Mouse (Mus musculus) embryonic facial prominence, embryonic 14.5 days (tissue): Measurements from ENCODE around the gene Golph3. TPM values are rescaled to one million over a fixed set of nuclear protein-coding genes. Genes with fewer than 3 reads are reported as not detected.

ENCODE experiments used
- ATAC-seq: fragments of 200-750 bp; cut with Nextera tagmentation; 2 replicates; pipeline ENCODE4 v1.8.0; 2017; ENCODE audit warnings: low read depth, moderate number of reproducible peaks, moderate TSS enrichment
- DNase-seq: peaks from one replicate; pipeline ENCODE4 v3.0.0-alpha.2; 2015; ENCODE audit warnings: low spot score
- H3K27ac ChIP-seq: fragments of 300-500 bp; sonication (generic); replicated peaks from 2 replicates; pipeline ENCODE4 v1.5.1; 2014; ENCODE audit warnings: low read depth, mild to moderate bottlenecking, low read length, moderate library complexity
- H3K27me3 ChIP-seq: fragments of 300-500 bp; sonication (generic); replicated peaks from 2 replicates; pipeline ENCODE4 v1.6.1; 2014; ENCODE audit warnings: low read length; ENCODE audit not compliant: control insufficient read depth, insufficient read depth
- H3K36me3 ChIP-seq: fragments of 300-500 bp; sonication (generic); 2 replicates; pipeline ENCODE4 v1.6.1; 2014; ENCODE audit warnings: low read length, mixed read lengths; ENCODE audit not compliant: control insufficient read depth, insufficient read depth
- H3K4me1 ChIP-seq: fragments of 300-500 bp; sonication (generic); 2 replicates; pipeline ENCODE4 v1.6.1; 2014; ENCODE audit warnings: antibody characterized with exemption, low read length; ENCODE audit not compliant: control insufficient read depth, insufficient read depth
- H3K4me2 ChIP-seq: fragments of 300-500 bp; sonication (generic); 2 replicates; pipeline ENCODE4 v1.6.1; 2014; ENCODE audit warnings: low read depth, mild to moderate bottlenecking, low read length, moderate library complexity, mixed read lengths
- H3K4me3 ChIP-seq: fragments of 300-500 bp; sonication (generic); 2 replicates; pipeline ENCODE4 v1.5.1; 2014; ENCODE audit warnings: low read depth, mild to moderate bottlenecking, low read length
- H3K9ac ChIP-seq: fragments of 300-500 bp; sonication (generic); 2 replicates; pipeline ENCODE4 v1.6.1; 2014; ENCODE audit warnings: low read depth, mild to moderate bottlenecking, low read length, moderate library complexity, mixed read lengths
- H3K9me3 ChIP-seq: fragments of 300-500 bp; sonication (generic); 2 replicates; pipeline ENCODE4 v1.6.1; 2016; ENCODE audit warnings: low read length; ENCODE audit not compliant: control insufficient read depth
- WGBS: fragments of 180-500 bp; shearing (Covaris S2); extraction: QIAGEN DNeasy Blood & Tissue Kit; methylation state at CpG from one replicate; pipeline ENCODE4 v1.1.7; 2014; 5-methylcytosine and 5-hydroxymethylcytosine counted together
- polyA plus RNA-seq: library from polyadenylated mRNA; unstranded; fragments of >200 nt; fragmentation: Nextera tagmentation; extraction: Ambion mirVana; gene quantifications from 2 replicates; pipeline ENCODE4 v1.2.1, GENCODE M21; 2014

Gene Golph3
- polyA plus RNA-seq, 1 experiment from 2014 or later, result 118 TPM

DNA sequence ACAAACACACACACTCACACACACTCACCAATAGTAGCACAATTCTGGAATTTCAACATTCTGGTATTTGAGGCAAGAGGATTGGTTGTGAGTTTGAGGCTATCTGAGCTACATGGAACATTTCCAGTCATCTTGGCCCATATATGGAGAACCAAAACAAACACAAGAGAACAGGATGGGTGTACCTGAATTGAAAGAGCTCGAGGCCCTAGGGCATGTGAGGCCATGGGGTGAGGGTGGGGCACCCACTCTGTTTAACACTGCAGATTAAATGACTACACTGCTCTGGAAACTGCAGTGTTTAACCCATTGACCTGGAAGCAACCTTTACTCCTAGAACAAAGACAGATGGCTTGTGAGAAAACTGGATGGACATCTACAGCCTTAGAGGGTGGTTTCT, 8.0 kb upstream of the Golph3 start:
- ATAC-seq (no peak), DNase-seq (no peak)
- Histone ChIP-seq H3K27ac (no peak overlapping the region), H3K4me1 (no peaks in the 10 kb centered on the region), H3K36me3 (no peaks in the 10 kb centered on the region), H3K9ac (no peak overlapping the region), H3K27me3 (no peaks in the 10 kb centered on the region), H3K4me2 (no peak overlapping the region), H3K4me3 (no peak overlapping the region), H3K9me3 (no peaks in the 10 kb centered on the region)
- whole genome bisulfite sequencing, result 14% methylated on average over 1 of the region's 1 CpGs

DNA sequence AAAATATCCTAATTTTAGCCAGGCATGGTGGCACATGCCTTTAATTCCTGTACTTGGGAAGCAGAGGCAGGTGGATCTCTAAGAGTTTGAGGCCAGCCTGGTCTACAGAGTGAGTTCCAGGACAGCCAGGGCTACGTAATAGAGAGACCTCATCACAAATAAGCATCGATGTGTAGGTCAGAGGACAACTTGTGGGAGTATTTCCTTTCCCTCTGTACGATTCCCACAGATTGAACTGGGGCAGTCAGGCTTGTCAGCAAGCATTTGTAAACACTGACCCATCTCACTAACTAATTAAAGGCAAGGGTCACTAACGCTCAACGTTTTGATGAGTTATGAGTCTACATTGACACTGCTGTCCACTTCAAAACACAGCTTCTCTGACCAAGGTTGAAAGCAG, 6.7 kb upstream of the Golph3 start:
- no peaks in the 10 kb centered on the region for H3K36me3 ChIP-seq
- no peak overlapping the region for H3K27ac ChIP-seq
- H3K27me3 ChIP-seq, result no peaks in the 10 kb centered on the region
- 81% methylated on average over 5 of the region's 5 CpGs for WGBS
- no peak overlapping the region for H3K4me3 ChIP-seq
- no peaks in the 10 kb centered on the region for H3K4me1 ChIP-seq
- DNase-seq (no peak), ATAC-seq (no peak)
- H3K9ac ChIP-seq, result no peak overlapping the region
- H3K4me2 ChIP-seq, result no peak overlapping the region
- H3K9me3 ChIP-seq, result no peaks in the 10 kb centered on the region

DNA sequence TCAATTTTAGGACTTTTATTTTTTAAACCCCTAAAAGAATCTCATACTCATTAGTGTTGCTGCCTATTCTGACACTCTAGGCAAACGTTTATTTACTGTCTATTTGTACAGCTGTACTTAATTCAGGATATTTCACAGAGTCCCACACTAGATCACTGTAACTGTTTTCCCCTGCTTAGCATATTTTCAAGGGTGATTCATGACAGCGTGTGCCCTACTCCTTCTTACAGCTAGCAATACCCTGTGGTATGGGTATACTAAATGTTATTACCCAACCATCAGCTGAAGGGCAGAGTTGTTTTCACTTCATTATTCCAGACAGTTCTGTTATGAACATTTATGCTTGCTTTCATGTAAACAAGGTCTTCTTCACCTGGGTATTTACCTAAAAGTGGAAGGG, 5.3 kb upstream of the Golph3 start:
- no peak for ATAC-seq
- 45% methylated on average over 2 of the region's 2 CpGs for WGBS
- no peak overlapping the region for H3K27ac ChIP-seq

DNA sequence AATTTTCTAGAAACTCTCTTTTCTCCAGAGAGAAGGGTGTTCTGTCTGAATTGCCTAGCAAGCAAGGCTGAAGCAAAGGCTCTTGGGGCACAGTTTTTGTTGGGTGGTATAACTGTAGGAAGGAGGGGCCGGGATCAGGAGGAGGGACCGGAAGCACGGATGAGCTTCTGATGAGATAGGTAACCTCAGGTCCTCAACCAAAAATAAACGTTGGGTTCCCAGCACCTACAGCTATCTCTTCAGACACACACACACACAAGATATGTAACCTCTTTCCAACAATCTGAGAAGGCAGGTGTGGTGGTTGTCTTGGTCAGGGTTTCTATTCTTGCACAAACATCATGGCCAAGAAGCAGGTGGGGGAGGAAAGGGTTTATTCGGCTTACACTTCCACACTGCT, 4.0 kb upstream of the Golph3 start:
- Histone ChIP-seq H3K4me3 (no peak overlapping the region), H3K27ac (no peak overlapping the region), H3K4me2 (no peak overlapping the region), H3K9ac (no peak overlapping the region), H3K9me3 (no peaks in the 10 kb centered on the region), H3K36me3 (no peaks in the 10 kb centered on the region), H3K27me3 (0 out of 2 replicates have a peak, but pooled peaks cover 3% of the 10 kb centered on the region), H3K4me1 (peaks cover 5% of the 10 kb centered on the region; the same call in 1 of the 2 replicates)
- 88% methylated on average over 5 of the region's 5 CpGs for WGBS
- no peak for DNase-seq
- ATAC-seq, result no peak

More for the DNA sequence above, 5.3 kb upstream of the Golph3 start:
- Histone ChIP-seq H3K36me3 (no peaks in the 10 kb centered on the region), H3K4me1 (peaks cover 5% of the 10 kb centered on the region; the same call in 1 of the 2 replicates), H3K9me3 (no peaks in the 10 kb centered on the region), H3K27me3 (0 out of 2 replicates have a peak, but pooled peaks cover 3% of the 10 kb centered on the region), H3K4me3 (no peak overlapping the region), H3K4me2 (no peak overlapping the region), H3K9ac (no peak overlapping the region)
- DNase-seq, result no peak

DNA sequence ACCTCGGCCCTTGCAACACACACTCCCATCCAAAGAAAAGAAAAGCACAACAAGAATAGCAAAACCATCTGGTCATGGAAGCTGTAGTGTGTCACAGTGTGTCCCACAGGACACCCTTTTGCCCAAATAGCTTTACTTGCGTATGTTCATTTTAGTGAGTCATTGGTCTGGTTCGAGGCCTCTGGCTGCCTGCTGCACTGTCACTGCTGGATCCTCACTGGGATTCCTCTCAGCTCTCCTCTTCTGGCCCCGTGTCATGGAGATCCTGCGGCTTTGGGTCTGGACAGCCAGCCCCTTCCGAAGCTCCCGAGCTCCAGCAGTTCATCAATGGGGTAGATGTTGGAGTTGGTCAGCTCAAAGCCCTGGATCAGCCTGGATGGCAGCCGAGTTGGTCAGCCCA, 2.8 kb upstream of the Golph3 start:
- Histone ChIP-seq H3K4me1 (peaks cover 10% of the 10 kb centered on the region), H3K27me3 (0 out of 2 replicates have a peak, but pooled peaks cover 3% of the 10 kb centered on the region), H3K9me3 (no peaks in the 10 kb centered on the region), H3K9ac (no peak overlapping the region), H3K36me3 (no peaks in the 10 kb centered on the region), H3K4me2 (no peak overlapping the region), H3K27ac (no peak overlapping the region), H3K4me3 (no peak overlapping the region)
- DNase-seq (no peak), ATAC-seq (no peak)
- 76% methylated on average over 8 of the region's 8 CpGs for WGBS

DNA sequence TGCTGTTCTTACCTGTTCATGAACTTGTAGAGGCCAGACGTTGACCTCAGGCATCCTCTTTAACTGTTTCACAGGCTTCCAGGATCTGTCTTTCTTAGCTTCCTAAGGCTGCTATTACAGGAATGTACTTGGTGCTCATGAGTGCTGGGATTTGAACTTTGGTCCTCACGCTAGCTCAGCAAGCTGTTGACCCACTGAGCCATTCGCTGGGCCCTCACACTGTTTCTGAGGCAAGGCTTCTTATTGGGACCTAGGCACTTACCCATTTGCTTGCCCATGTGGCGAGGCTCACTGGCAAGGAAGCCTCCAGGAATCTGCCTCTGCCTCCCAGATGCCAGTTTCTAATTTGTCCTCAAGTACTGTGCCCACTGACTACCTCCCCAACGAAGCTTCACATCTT, 1.4 kb upstream of the Golph3 start:
- no peak overlapping the region for H3K4me2 ChIP-seq
- no peaks in the 10 kb centered on the region for H3K9me3 ChIP-seq
- ATAC-seq, result no peak
- 0 out of 2 replicates have a peak, but pooled peaks cover 3% of the 10 kb centered on the region for H3K27me3 ChIP-seq
- no peak overlapping the region for H3K27ac ChIP-seq
- H3K4me3 ChIP-seq, result peak overlapping the region; percentile 100
- no peak for DNase-seq
- no peak overlapping the region; the same call in 1 of the 2 replicates for H3K9ac ChIP-seq
- peaks cover 19% of the 10 kb centered on the region for H3K4me1 ChIP-seq
- 48% methylated on average over 5 of the region's 5 CpGs for WGBS
- H3K36me3 ChIP-seq, result no peaks in the 10 kb centered on the region

DNA sequence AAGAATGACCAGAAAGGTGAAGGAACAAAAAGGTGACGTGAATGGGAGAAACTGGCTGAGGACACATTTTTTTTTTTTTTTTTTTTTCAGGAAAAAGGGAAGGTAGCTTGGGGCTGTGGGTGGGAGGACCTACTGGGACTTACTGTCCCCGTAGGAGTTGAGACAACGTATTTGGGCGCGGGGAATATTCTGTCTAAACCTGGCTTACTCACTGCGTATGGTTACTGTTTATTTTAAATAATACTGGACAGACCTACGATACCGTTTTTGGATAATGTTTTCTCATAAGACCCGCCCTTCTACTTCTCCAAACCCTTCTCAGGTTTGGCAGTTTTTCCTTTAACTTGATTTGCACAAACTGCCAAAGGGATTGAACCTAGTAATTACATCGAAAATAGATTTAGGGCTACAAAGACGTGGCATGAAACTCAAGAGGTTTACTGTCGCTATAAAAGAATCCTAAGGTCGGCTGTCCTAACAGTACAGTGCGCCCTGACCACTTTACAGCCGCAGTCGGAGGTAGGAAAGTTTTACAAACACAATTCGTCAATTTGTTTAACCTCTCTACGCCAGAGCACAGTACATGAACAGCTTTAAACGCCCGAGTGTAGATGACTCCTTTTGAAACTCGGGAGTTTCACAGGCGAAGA, 684 bp upstream of the Golph3 start:
- ATAC-seq, result no peak
- Histone ChIP-seq H3K9ac (peak overlapping the region; percentile 99), H3K36me3 (0 out of 2 replicates have a peak, but pooled peaks cover 2% of the 10 kb centered on the region), H3K27me3 (0 out of 2 replicates have a peak, but pooled peaks cover 3% of the 10 kb centered on the region), H3K4me2 (peak overlapping the region; percentile 82), H3K4me1 (peaks cover 19% of the 10 kb centered on the region), H3K27ac (peak overlapping the region; percentile 95), H3K9me3 (no peaks in the 10 kb centered on the region), H3K4me3 (peak overlapping the region; percentile 100)
- DNase-seq, result peak; percentile 49
- WGBS, result 3% methylated on average over 22 of the region's 22 CpGs

DNA sequence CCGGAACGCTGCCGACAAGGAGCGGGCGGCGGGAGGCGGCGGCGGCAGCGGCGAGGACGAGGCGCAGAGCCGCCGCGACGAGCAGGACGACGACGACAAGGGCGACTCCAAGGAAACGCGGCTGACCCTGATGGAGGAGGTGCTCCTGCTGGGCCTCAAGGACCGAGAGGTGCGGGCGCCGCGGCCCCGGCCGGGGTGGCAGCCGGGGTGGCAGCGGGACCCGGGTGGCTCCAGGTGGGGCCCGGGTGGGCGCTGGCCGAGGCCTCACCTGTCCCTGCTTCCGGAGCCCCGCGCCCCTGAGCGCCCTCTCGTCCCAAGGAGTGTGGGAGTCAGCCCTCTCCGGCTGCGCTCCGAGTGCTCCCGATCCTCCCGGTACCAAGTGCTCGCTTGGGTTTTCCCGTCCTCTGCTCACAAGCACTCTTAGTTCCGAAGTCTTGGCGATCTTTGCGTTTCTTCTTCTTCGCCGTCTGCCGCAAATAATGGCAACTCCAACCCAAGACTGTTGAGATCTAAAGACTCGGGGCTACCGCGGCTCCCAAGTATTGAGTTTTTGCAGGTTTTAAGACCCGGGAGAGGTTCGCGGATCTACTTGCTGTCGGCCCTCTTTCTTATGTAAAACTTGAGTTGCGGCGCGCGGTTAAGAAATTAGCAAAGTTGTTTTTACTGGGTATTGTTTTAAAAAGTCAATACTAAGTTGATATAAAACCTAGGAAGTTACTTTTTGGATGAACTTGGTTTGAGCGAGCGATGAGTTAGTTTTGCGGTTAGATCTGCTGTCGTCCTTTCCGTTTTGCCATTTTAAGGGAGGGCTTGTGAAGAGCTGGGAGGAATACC, 755 bp downstream of the Golph3 start, which contains the start of gene 1810049J17Rik:
Gene 1810049J17Rik, minus strand, starts transcription at position 112 of the 834 bp plus-strand sequence.
- Histone ChIP-seq H3K27me3 (0 out of 2 replicates have a peak, but pooled peaks cover 3% of the 10 kb centered on the region), H3K4me1 (peaks cover 27% of the 10 kb centered on the region), H3K36me3 (0 out of 2 replicates have a peak, but pooled peaks cover 8% of the 10 kb centered on the region), H3K4me2 (peak within 1 kb of the TSS; percentile 82), H3K27ac (peak within 1 kb of the TSS; percentile 95), H3K4me3 (peak within 1 kb of the TSS; percentile 100), H3K9me3 (no peaks in the 10 kb centered on the region), H3K9ac (peak within 1 kb of the TSS; percentile 99)
- ATAC-seq (peak; percentile 42), DNase-seq (peak; percentile 43)
- WGBS, result under 1% methylated on average over 48 of the region's 70 CpGs
